Mouse (Mus musculus) cortical plate, adult 2 months (tissue): Measurements from ENCODE around the gene Dxo. TPM values are rescaled to one million over a fixed set of nuclear protein-coding genes. Genes with fewer than 3 reads are reported as not detected.

Source experiments
- H3K27ac ChIP-seq: fragments of 200-500 bp; 2 replicates; pipeline ENCODE4 v1.5.1; 2012; ENCODE audit warnings: low read length, control low read depth, inconsistent platforms; ENCODE audit not compliant: insufficient read depth
- H3K4me1 ChIP-seq: fragments of 200-500 bp; 2 replicates; pipeline ENCODE4 v1.6.1; 2011; ENCODE audit warnings: low read length; ENCODE audit not compliant: control insufficient read depth, insufficient read depth
- H3K4me3 ChIP-seq: fragments of 200-500 bp; 2 replicates; pipeline ENCODE4 v1.5.1; 2011; ENCODE audit warnings: mild to moderate bottlenecking, low read length, control low read depth; ENCODE audit not compliant: insufficient read depth
- CTCF ChIP-seq: fragments of 200-500 bp; IDR thresholded peaks from 2 replicates; pipeline ENCODE4 v1.5.1; 2011; ENCODE audit warnings: mild to moderate bottlenecking, control low read depth, low read length; ENCODE audit not compliant: insufficient read depth; ENCODE audit errors: extremely low read depth
- POLR2A ChIP-seq: fragments of 200-500 bp; IDR thresholded peaks from 2 replicates; pipeline ENCODE4 v1.6.1; 2011; ENCODE audit warnings: mild to moderate bottlenecking, low read length, control low read depth; ENCODE audit not compliant: insufficient read depth; ENCODE audit errors: extremely low read depth
- polyA plus RNA-seq: library from polyadenylated mRNA; depleted of rRNA; stranded (reverse); fragments of >200 nt; gene quantifications from 2 replicates; pipeline ENCODE4 v1.2.3, GENCODE M21; 2012

Dxo gene
- polyA plus RNA-seq, 1 experiment, result 55.5 TPM

DNA sequence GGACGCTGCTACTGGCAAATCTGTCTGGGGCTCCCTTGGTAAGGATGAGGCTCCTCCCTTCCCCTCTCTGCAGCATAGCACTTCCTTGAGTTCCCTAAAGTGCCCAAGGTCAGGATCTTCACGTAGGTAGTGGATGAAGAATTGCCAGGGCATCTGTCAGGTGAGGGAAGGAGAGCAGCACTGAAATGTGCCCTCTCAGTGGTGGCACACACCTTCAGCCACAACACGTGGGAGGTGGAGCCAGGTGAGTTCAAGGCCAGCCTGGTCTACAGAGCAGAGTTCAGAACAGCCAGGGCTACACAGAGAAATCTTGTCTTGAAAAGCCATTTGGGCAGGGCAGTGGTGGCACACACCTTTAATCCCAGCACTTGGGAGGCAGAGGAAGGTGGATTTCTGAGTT lies 17.9 kb downstream of the Dxo start:
- Histone ChIP-seq H3K4me3 (no peak overlapping the region), H3K27ac (no peak overlapping the region), H3K4me1 (peaks cover 4% of the 10 kb centered on the region; the same call in 1 of the 2 replicates)
- TF ChIP-seq CTCF, result no peak

DNA sequence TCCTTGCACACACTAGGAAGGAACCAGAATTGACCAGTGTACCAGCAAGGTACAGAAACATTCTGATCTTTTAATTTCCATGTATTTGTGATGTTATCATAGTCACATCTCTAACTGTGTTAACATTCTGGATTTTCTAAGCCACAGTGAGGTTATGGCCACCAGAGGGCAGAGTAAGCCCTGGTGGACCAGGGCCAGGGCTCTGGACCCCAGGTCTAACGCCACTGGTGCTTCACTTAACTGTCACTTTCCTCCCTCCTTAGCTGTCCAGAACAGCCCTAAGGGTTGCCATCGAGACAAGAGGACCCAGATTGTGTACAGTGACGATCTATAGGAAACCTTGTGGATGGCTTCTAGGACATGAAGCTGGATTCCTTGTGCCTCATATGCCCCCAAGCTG lies 19.0 kb downstream of the Dxo start:
- peaks cover 4% of the 10 kb centered on the region; the same call in 1 of the 2 replicates for H3K4me1 ChIP-seq
- no peak overlapping the region for H3K27ac ChIP-seq
- no peak overlapping the region for H3K4me3 ChIP-seq
- TF ChIP-seq POLR2A (no peak), CTCF (peak; percentile 60)

GRCm38 (mm10) chr17:34858670-34859069 lies 21.9 kb downstream of the Dxo start:
- TF ChIP-seq CTCF, result no peak
- no peak for TF ChIP-seq POLR2A
- Histone ChIP-seq H3K27ac (no peak overlapping the region), H3K4me1 (no peaks in the 10 kb centered on the region), H3K4me3 (no peak overlapping the region)

GRCm38 (mm10) chr17:34860514-34860913 lies 23.7 kb downstream of the Dxo start:
- TF ChIP-seq POLR2A (no peak), CTCF (no peak)
- Histone ChIP-seq H3K27ac (no peak overlapping the region), H3K4me1 (no peaks in the 10 kb centered on the region), H3K4me3 (no peak overlapping the region)

DNA sequence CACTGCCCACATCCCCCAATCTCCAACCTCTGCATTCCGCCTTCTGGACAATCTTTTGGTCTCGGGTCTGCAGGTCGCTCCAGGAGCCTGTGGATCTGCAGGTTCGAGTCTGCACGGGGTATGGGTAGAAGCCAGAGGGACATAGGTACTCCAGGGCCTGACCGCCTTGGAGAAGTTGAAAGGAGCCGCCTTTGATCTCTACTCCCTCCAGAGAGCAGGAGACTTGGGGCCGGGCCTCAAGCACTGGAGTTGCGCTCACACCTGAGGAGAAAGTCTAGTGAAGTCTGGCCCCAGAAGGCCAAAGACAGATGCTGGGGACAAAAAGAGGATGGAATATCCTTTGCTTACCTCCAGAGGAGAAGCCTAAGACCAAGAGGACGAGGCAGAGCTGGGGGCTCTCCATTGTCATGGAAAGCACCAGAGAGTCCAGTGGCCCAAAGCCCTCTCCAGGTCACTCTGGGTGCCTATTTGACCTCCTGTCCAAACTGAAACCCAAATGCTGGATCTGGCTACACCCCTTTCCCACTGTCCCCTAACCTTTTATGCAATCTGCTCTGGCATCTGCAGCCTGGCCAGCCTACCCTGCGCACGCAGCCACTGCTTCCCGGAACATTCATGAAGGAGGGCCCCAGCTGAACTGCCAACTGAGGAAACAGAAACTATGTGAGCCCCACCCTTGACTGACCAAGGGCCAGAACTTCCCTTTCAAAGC lies 25.0 kb downstream of the Dxo start:
- Histone ChIP-seq H3K27ac (no peak overlapping the region), H3K4me1 (no peaks in the 10 kb centered on the region), H3K4me3 (no peak overlapping the region)
- TF ChIP-seq CTCF, result no peak
- no peak for TF ChIP-seq POLR2A

- no peak for TF ChIP-seq CTCF
- TF ChIP-seq POLR2A, result no peak
- H3K27ac ChIP-seq, result no peak within 1 kb of the TSS
- H3K4me1 ChIP-seq, result no peaks in the 10 kb centered on the region
- H3K4me3 ChIP-seq, result no peak within 1 kb of the TSS
Measured at GRCm38 (mm10) chr17:34862416-34863081, 25.7 kb downstream of the Dxo start, which contains the start of gene Cfb. Gene Cfb (minus strand): TSS chr17:34862518.

DNA sequence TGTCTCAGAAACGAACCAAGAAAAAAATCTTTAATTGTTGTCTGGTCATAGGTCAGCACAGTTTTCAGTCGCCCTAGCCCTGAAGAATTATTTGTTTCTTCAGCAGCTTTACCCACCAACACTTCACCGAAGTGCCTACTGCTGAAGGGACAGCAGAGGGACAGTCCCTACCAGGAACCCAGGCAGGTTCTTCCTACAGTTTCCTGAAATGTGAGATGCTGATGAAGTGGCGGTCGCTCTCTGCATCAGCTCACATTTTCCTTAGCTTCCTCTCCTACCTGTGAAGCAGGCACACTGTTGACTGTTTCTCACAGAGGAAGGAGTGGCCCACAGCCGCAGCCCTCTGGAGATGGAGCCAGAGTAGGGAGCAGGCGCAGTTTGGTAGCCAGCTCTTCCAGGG lies 29.2 kb downstream of the Dxo start:
- Histone ChIP-seq H3K4me3 (no peak overlapping the region), H3K4me1 (no peaks in the 10 kb centered on the region), H3K27ac (no peak overlapping the region)
- TF ChIP-seq POLR2A (no peak), CTCF (no peak)

GRCm38 (mm10) chr17:34874321-34874720 lies 37.5 kb downstream of the Dxo start:
- TF ChIP-seq CTCF (no peak), POLR2A (no peak)
- H3K4me3 ChIP-seq, result no peak overlapping the region

DNA sequence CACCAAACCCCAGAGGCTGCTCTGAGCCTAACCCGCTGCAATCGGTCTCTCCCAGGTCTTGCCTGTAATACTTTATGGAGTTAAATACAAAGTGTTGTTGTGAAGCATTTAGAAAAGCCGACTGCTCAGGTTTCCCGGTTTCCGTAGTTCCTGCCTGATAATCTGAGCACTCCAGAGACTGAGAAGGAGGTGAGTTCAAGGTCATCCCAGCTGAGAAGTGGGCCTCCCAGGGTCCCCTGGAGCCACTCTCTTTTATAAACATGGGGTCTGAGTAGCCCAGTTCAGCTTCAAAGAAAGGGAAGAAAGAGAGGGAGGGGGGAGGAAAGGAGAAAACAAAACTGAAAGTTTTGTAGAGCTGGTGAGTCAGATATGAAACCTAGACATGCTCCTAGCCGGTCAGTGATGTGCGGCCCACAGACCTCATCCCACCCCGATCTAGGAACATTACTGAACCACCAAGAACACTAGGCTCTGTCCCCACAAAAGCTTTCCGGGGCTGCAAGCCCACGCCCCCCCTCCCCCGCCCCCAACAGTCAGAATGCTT lies 42.6 kb downstream of the Dxo start, which contains the start of gene Zbtb12:
Zbtb12 (plus strand) TSS at position 148 of the 544 bp plus-strand sequence.
- Histone ChIP-seq H3K4me1 (no peaks in the 10 kb centered on the region), H3K27ac (no peak within 1 kb of the TSS), H3K4me3 (no peak within 1 kb of the TSS)
- TF ChIP-seq CTCF (no peak), POLR2A (no peak)

More at GRCm38 (mm10) chr17:34874321-34874720, 37.5 kb downstream of the Dxo start:
- Histone ChIP-seq H3K4me1 (no peaks in the 10 kb centered on the region), H3K27ac (no peak overlapping the region)
